Mouse (Mus musculus) MEL (cell line): Measurements from ENCODE around the gene Vmp1.

ENCODE experiments used
- CTCF ChIP-seq, 3 experiments: IDR thresholded peaks in 2 of 3; conservative IDR thresholded peaks in 1 of 3; 2 replicates each; pipeline ENCODE4 v1.5.1; 2011 to 2012; ENCODE audit warnings: low read length in 3 of 3, low read depth in 2 of 3, mild to moderate bottlenecking in 2 of 3, improper control_type of control experiment in 1 of 3, inconsistent platforms in 1 of 3, mixed read lengths in 1 of 3, moderate library complexity in 1 of 3; ENCODE audit not compliant: control insufficient read depth in 1 of 3, insufficient read depth in 1 of 3, poor library complexity in 1 of 3, severe bottlenecking in 1 of 3
- ELF1 ChIP-seq: IDR thresholded peaks from 2 replicates; pipeline ENCODE4 v1.6.1; 2014; ENCODE audit warnings: low read depth, mild to moderate bottlenecking, inconsistent platforms, low read length, improper control_type of control experiment, moderate library complexity
- EP300 ChIP-seq, 2 experiments: IDR thresholded peaks; 2 replicates each; pipeline ENCODE4 v1.6.1; 2011; ENCODE audit warnings: improper control_type of control experiment in 2 of 2, low read length in 2 of 2, low read depth in 1 of 2, mild to moderate bottlenecking in 1 of 2
- GATA1 ChIP-seq: IDR thresholded peaks from 2 replicates; pipeline ENCODE4 v1.6.1; 2011; ENCODE audit warnings: low read depth, low read length, improper control_type of control experiment
- NELFE ChIP-seq: IDR thresholded peaks from 2 replicates; pipeline ENCODE4 v1.6.1; 2011; ENCODE audit warnings: low read depth, low read length, improper control_type of control experiment
- POLR2A ChIP-seq, 2 experiments: IDR thresholded peaks; 2 replicates each; pipeline ENCODE4 v1.6.1; 2011 to 2012; ENCODE audit warnings: low read length in 2 of 2, mild to moderate bottlenecking in 2 of 2, control low read depth in 1 of 2, improper control_type of control experiment in 1 of 2, low read depth in 1 of 2, moderate library complexity in 1 of 2; ENCODE audit not compliant: control insufficient read depth in 1 of 2, insufficient read depth in 1 of 2, poor library complexity in 1 of 2
- USF2 ChIP-seq, 2 experiments: IDR thresholded peaks; 2 replicates each; pipeline ENCODE4 v1.6.1; 2011 to 2012; ENCODE audit warnings: improper control_type of control experiment in 2 of 2, low read length in 2 of 2, borderline replicate concordance in 1 of 2, inconsistent platforms in 1 of 2, low read depth in 1 of 2, mild to moderate bottlenecking in 1 of 2; ENCODE audit not compliant: insufficient read depth in 1 of 2
- ZKSCAN1 ChIP-seq: IDR thresholded peaks from 2 replicates; pipeline ENCODE4 v1.6.1; 2012; ENCODE audit warnings: low read depth, mild to moderate bottlenecking, inconsistent platforms, low read length, improper control_type of control experiment, moderate library complexity
- ZMIZ1 ChIP-seq: IDR thresholded peaks from 2 replicates; pipeline ENCODE4 v1.6.1; 2012; ENCODE audit warnings: low read depth, mild to moderate bottlenecking, inconsistent platforms, low read length, improper control_type of control experiment, moderate library complexity

- no peak for TF ChIP-seq GATA1
- no peak for TF ChIP-seq POLR2A (IDR thresholded peaks at IDR 0.05; ENCODE audit: control insufficient read depth in 1 of 2, insufficient read depth in 1 of 2, low read depth in 1 of 2, low read length in 2 of 2, poor library complexity in 1 of 2)
- TF ChIP-seq CTCF (IDR thresholded peaks at IDR 0.05 in 2 of 3, conservative IDR thresholded peaks at IDR 0.05 in 1 of 3; ENCODE audit: control insufficient read depth in 1 of 3, insufficient read depth in 1 of 3, low read depth in 2 of 3, low read length in 3 of 3, poor library complexity in 1 of 3, severe bottlenecking in 1 of 3): no peak
- TF ChIP-seq ZKSCAN1: no peak
- no peak for TF ChIP-seq USF2 (IDR thresholded peaks at IDR 0.05; ENCODE audit: borderline replicate concordance in 1 of 2, insufficient read depth in 1 of 2, low read depth in 1 of 2, low read length in 2 of 2)
- no peak for TF ChIP-seq NELFE
- no peak for TF ChIP-seq EP300 (IDR thresholded peaks at IDR 0.05; ENCODE audit: low read depth in 1 of 2, low read length in 2 of 2)
- no peak for TF ChIP-seq ZMIZ1
- TF ChIP-seq ELF1: no peak
Measured at GRCm38 (mm10) chr11:86641714-86642113, 41.9 kb downstream of the Vmp1 start.
